Mouse (Mus musculus) bone marrow, adult 2 months (tissue): ENCODE results near the gene Caskin2. TPM values are rescaled to one million over a fixed set of nuclear protein-coding genes. Genes with fewer than 3 reads are reported as not detected.

Experiments used
- H3K27ac ChIP-seq: fragments of 200-500 bp; 2 replicates; pipeline ENCODE4 v1.5.1; 2012; ENCODE audit warnings: low read depth, mild to moderate bottlenecking, control low read depth, inconsistent platforms, low read length; ENCODE audit not compliant: control insufficient read depth, poor library complexity, insufficient read depth
- H3K4me1 ChIP-seq: fragments of 200-500 bp; 2 replicates; pipeline ENCODE4 v1.6.1; 2011; ENCODE audit warnings: low read length; ENCODE audit not compliant: control insufficient read depth, insufficient read depth
- H3K4me3 ChIP-seq: fragments of 200-500 bp; replicated peaks from 2 replicates; pipeline ENCODE3; 2011; ENCODE audit warnings: mild to moderate bottlenecking, low read depth, low read length, control low read depth; ENCODE audit not compliant: control insufficient read depth
- CTCF ChIP-seq: fragments of 200-500 bp; IDR thresholded peaks from 2 replicates; pipeline ENCODE4 v1.5.1; 2011; ENCODE audit warnings: low read length, control low read depth; ENCODE audit not compliant: control insufficient read depth, insufficient read depth
- POLR2A ChIP-seq: fragments of 200-500 bp; IDR thresholded peaks from 2 replicates; pipeline ENCODE4 v1.6.1; 2011; ENCODE audit warnings: low read depth, mild to moderate bottlenecking, control low read depth, low read length, borderline replicate concordance; ENCODE audit not compliant: control insufficient read depth
- WGBS: fragments of 180-500 bp; shearing (Covaris S2); methylation state at CpG from one replicate; pipeline ENCODE4 v1.1.7; 2018; 5-methylcytosine and 5-hydroxymethylcytosine counted together
- polyA plus RNA-seq: library from polyadenylated mRNA; stranded (reverse); fragments of >200 nt; gene quantifications from 2 replicates; pipeline ENCODE4 v1.2.4, GENCODE M21; 2011; ENCODE audit warnings: low replicate concordance; ENCODE audit not compliant: missing spikeins, insufficient read depth, insufficient read length

Caskin2 gene
- polyA plus RNA-seq, 1 experiment: 6.7 TPM

- WGBS: 87% methylated on average over 7 of the region's 7 CpGs
- no peak overlapping the region for H3K27ac ChIP-seq
- 0 out of 2 replicates have a peak, but pooled peaks cover 2% of the 10 kb centered on the region for H3K4me1 ChIP-seq
- H3K4me3 ChIP-seq: no peak overlapping the region
- TF ChIP-seq POLR2A (no peak), CTCF (no peak)
Observed at GRCm38 (mm10) chr11:115812095-115812494, 1.3 kb downstream of the Caskin2 start.

- Histone ChIP-seq H3K4me1 (0 out of 2 replicates have a peak, but pooled peaks cover 2% of the 10 kb centered on the region), H3K27ac (no peak overlapping the region), H3K4me3 (no peak overlapping the region)
- WGBS: 91% methylated on average over 20 of the region's 20 CpGs
- no peak for TF ChIP-seq CTCF
- TF ChIP-seq POLR2A: no peak
Observed at GRCm38 (mm10) chr11:115811381-115812093, 1.9 kb downstream of the Caskin2 start.

GRCm38 (mm10) chr11:115810377-115810776 lies 3.1 kb downstream of the Caskin2 start:
- TF ChIP-seq POLR2A: no peak
- no peak for TF ChIP-seq CTCF
- no peaks in the 10 kb centered on the region; the same call in 1 of the 2 replicates for H3K4me1 ChIP-seq
- 83% methylated on average over 14 of the region's 14 CpGs for WGBS
- H3K4me3 ChIP-seq: no peak overlapping the region
- H3K27ac ChIP-seq: no peak overlapping the region

- H3K27ac ChIP-seq: no peak overlapping the region
- H3K4me3 ChIP-seq: no peak overlapping the region
- TF ChIP-seq POLR2A (no peak), CTCF (no peak)
- H3K4me1 ChIP-seq: no peaks in the 10 kb centered on the region; the same call in 1 of the 2 replicates
- WGBS: 68% methylated on average over 8 of the region's 8 CpGs
Observed at GRCm38 (mm10) chr11:115809311-115809781, 4.1 kb downstream of the Caskin2 start.

GRCm38 (mm10) chr11:115808696-115809310 lies 4.6 kb downstream of the Caskin2 start:
- WGBS: 23% methylated on average over 10 of the region's 10 CpGs
- no peak for TF ChIP-seq POLR2A
- no peak for TF ChIP-seq CTCF
- H3K4me1 ChIP-seq: no peaks in the 10 kb centered on the region; the same call in 1 of the 2 replicates
- no peak overlapping the region for H3K27ac ChIP-seq
- no peak overlapping the region for H3K4me3 ChIP-seq

GRCm38 (mm10) chr11:115807971-115808370 lies 5.5 kb downstream of the Caskin2 start:
- H3K4me3 ChIP-seq: no peak overlapping the region
- WGBS: 94% methylated on average over 11 of the region's 11 CpGs
- H3K27ac ChIP-seq: no peak overlapping the region
- no peaks in the 10 kb centered on the region; the same call in 1 of the 2 replicates for H3K4me1 ChIP-seq
- TF ChIP-seq CTCF: no peak
- TF ChIP-seq POLR2A: no peak

GRCm38 (mm10) chr11:115807306-115807705 lies 6.1 kb downstream of the Caskin2 start:
- Histone ChIP-seq H3K4me1 (no peaks in the 10 kb centered on the region; the same call in 1 of the 2 replicates), H3K27ac (no peak overlapping the region), H3K4me3 (no peak overlapping the region)
- TF ChIP-seq CTCF (no peak), POLR2A (no peak)
- 91% methylated on average over 6 of the region's 6 CpGs for WGBS

GRCm38 (mm10) chr11:115806154-115806553 lies 7.3 kb downstream of the Caskin2 start:
- H3K4me3 ChIP-seq: no peak overlapping the region
- H3K4me1 ChIP-seq: no peaks in the 10 kb centered on the region; the same call in 1 of the 2 replicates
- 73% methylated on average over 10 of the region's 10 CpGs for WGBS
- H3K27ac ChIP-seq: no peak overlapping the region
- TF ChIP-seq CTCF: no peak
- TF ChIP-seq POLR2A: no peak
